Mouse (Mus musculus) left cerebral cortex, postnatal 14 days (tissue): ENCODE measurements around the gene Akap8l. TPM values are rescaled to one million over a fixed set of nuclear protein-coding genes. Genes with fewer than 3 reads are reported as not detected.
A peak's percentile ranks its signal among the peaks of the same experiment; 100 is the strongest.

Source experiments
- DNase-seq, 2 experiments: peaks; one replicate each; pipeline ENCODE4 v3.0.0; 2021 to 2022; ENCODE audit warnings: low spot score in 2 of 2, mixed read lengths in 1 of 2
- intact Hi-C: fragments of 180-260 bp; cut with DNase I; formaldehyde crosslinking; loops from one replicate; pipeline ENCODE4 v1.15.1; 2025
- long read RNA-seq, 2 experiments: library from polyadenylated mRNA; stranded (forward); transcript quantifications; one replicate each; pipeline ENCODE4 v2.0.0; 2021
- total RNA-seq, 2 experiments: library from RNA; stranded (reverse); gene quantifications; 2 replicates each; pipeline ENCODE4 v1.2.3; 2021

Gene Akap8l
- total RNA-seq, result 100 to 1,000 TPM; 164 to 175 TPM
- long read RNA-seq, experiment 1, transcript Akap8l-201 (14 exons, 2,102 nt), result major isoform, 31 of 93 reads
- long read RNA-seq, experiment 1, transcript Akap8l-206 (13 exons, 3,513 nt), result minor isoform, 7 of 93 reads
- long read RNA-seq, experiment 1, partial matches to known transcripts, result 19 of 93 reads
- long read RNA-seq, experiment 1, other reads (novel, unspliced or antisense), result 33 of 93 reads
- long read RNA-seq, experiment 2, full-length matches to known transcripts, result 41 of 110 reads
- long read RNA-seq, experiment 2, partial matches to known transcripts, result 19 of 110 reads
- long read RNA-seq, experiment 2, other reads (novel, unspliced or antisense), result 50 of 110 reads

DNA sequence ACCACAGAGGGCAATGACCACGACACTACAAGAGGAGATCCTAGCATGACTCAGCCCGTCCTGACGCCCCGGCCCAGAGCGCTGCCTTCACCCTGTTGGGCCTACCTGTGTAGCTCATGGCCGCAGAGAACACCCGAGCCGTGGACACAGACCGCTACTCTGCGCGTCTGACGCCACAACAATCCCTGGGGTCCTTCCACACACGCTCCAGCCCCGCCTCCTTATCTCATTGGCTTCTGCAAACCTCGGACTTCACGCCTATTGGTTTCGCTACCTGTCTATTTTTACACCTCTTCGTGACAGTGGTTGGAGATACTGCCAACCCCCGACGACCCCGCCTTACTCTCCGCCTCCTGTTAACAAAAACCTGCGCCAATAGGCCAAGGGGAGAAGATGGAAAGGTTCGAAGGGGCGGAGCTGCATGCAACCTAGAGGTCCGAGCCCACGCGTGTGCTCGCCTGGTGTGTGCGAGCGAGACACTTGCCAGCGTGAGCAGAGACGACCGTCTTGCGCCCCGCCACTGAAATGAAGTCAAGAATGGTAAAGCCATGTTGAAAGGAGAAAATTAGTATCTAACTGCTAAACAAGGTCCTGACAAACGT, at the start of gene Akap8l:
TSS of gene Akap8l (minus strand) at position 226 of the 602 bp plus-strand sequence.
- intact Hi-C loops, result no loop called here
- DNase-seq, result peak; percentile 98 to 99

DNA sequence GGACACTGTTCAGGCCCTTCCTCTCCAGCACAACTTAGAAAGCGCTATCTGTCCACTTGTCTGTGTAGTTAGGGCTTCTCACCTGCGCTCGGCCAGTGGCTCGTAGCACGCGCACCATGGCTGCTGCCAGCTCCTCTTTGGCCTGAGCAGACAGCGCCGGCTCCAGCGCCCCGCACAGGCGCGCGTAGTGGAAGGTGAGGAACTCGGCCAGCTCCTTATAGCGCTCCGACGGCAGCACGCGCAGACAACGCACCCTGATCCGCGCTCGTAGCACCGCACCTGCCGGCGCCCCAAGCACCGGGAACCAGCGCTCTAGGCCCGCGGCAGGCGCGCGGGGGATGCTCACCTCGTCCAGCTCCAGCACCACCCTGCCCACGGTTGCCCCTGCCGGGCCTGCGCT, 45.9 kb upstream of the Akap8l start:
- intact Hi-C loops, result no loop called here

GRCm38 (mm10) chr17:32393944-32394343, 43.5 kb upstream of the Akap8l start:
- DNase-seq, result no peak
- intact Hi-C loops, result no loop called here

More for the DNA sequence above, 45.9 kb upstream of the Akap8l start:
- DNase-seq, result no peak

DNA sequence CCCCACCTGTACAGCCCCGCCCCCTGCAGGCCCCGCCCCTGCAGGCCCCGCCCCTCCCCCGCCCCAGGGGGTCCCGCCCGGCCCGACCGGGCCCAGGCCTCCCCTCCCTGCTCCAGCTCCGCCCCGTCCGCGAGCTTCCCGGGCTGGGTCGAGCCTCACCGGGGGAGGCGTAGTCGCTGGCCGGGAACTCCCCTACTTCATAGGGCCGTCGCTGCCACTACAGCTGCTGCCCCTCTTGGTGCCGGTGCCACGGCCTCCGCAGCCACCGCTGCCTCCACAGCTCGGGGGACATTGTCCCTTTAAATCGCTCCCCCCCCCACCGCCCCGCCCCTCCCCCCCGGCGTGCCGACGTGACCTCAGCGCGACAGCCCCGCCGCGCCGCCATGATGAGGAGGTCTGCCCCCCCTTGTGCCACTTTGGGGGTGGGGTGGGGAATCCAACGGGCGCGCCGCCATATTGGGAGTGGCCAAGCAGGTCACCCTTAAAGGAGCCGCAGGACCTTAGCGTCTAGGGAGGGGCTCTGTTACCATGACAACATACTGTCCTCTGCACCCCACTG, 38.8 kb upstream of the Akap8l start, which contains the start of gene Wiz:
TSS of gene Wiz (minus strand) at position 339 of the 559 bp plus-strand sequence.
- intact Hi-C loops, result loop anchor here (5.0 kb wide), 3 partner anchors 42 to 103 kb away; no protein-coding TSS in a partner anchor

GRCm38 (mm10) chr17:32388370-32389100, 38.1 kb upstream of the Akap8l start:
- intact Hi-C loops, result loop anchor here (5.0 kb wide), 3 partner anchors 41 to 104 kb away; no protein-coding TSS in a partner anchor
- DNase-seq, result no peak

More for the DNA sequence above, 38.8 kb upstream of the Akap8l start, which contains the start of gene Wiz:
- DNase-seq, result peak; percentile 94 to 96

DNA sequence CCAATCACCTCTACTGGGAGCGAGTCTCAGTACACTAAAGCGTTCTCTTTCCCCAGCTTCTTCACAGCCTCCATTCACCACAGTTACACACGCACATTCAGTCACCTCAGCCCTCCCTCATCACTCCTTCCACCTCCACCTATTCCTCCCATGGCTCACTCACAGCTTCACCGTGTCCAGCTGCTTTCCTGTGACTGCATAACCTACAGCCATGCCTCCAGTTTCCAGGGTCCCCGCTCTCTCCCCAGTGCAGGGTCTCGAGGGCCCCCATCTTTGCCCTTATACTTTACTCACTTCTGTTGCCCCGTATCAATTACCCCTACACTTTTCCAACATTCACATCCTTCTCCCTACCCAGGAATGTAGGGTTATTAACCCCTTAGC, 37.6 kb upstream of the Akap8l start:
- intact Hi-C loops, result loop anchor here (5.0 kb wide), 3 partner anchors 41 to 104 kb away; no protein-coding TSS in a partner anchor
- no peak for DNase-seq

- intact Hi-C loops, result loop anchor here (5.0 kb wide), 3 partner anchors 40 to 105 kb away; no protein-coding TSS in a partner anchor
- peak; percentile 47 to 56 for DNase-seq
Measured at GRCm38 (mm10) chr17:32386659-32387432, 36.4 kb upstream of the Akap8l start.

GRCm38 (mm10) chr17:32383661-32384060, 33.3 kb upstream of the Akap8l start:
- no peak for DNase-seq
- intact Hi-C loops, result loop anchor here (2.0 kb wide), 1 partner anchor 19 kb away; no protein-coding TSS in a partner anchor

GRCm38 (mm10) chr17:32382576-32382975, 32.2 kb upstream of the Akap8l start:
- DNase-seq, result no peak
- intact Hi-C loops, result loop anchor here (2.0 kb wide), 1 partner anchor 18 kb away; no protein-coding TSS in a partner anchor

DNA sequence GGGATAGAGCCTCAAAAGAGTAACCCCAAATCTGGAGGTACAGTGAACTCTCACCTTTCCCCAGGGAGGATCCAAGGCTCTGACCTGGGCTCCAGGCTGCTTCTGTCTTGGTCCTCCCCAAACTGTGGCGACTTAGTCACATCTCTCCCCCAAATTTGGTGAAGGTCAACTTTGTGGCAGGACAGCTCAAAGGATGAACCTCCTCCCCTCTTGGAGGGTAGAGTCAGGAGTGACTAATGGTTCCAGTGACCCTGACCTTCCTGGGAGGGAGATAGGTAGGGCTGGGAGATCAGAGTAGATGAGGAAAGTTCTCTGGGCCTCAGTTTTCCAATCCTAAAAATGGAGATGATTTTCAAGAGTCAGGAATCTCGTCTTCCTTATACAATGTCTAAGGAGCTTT, 28.4 kb upstream of the Akap8l start:
- no peak for DNase-seq
- intact Hi-C loops, result no loop called here

GRCm38 (mm10) chr17:32377137-32377536, 26.7 kb upstream of the Akap8l start:
- intact Hi-C loops, result no loop called here

DNA sequence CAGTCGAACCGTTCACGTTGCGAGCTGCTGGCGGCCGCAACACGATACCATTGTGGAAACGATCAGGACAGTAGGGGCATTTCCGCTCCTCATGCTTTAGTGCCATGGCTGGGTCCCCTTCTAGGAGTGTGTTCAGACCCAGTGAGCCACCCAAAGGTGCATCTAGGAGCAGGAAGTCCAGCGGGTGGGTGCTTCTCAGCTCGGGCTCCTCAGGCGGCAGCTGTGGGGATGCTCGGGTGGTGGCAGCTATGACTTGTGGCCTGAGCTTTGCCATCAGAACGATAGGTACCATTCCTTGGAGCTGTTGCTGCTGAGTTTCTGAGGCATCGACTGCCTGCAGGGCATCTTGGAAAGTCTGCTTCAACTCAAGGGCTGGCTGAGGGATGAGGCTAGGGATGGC, 26.1 kb upstream of the Akap8l start:
- intact Hi-C loops, result no loop called here
- DNase-seq, result no peak

More at GRCm38 (mm10) chr17:32377137-32377536, 26.7 kb upstream of the Akap8l start:
- no peak for DNase-seq

GRCm38 (mm10) chr17:32368991-32369578, 18.7 kb upstream of the Akap8l start:
- DNase-seq, result no peak
- intact Hi-C loops, result no loop called here

DNA sequence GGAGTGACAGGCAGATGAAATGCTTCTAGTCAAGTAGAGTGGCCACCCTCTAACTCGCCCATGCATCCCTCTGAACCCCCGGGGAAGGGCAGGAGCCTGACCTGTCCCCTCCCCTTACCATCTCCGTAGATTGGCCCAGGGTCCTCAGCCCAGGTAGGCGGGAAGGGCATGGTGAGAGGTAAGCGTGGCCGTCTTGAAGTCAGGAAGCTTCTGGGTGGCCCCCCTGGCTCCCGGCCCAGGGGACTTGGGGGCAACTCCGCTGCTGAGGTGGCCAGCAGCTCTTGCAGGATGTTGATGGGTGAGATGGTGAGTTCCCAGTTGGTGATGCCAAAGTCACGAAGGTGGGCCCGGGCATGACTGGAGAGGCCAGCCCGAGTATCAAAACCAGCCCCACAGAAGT, 17.3 kb upstream of the Akap8l start:
- no peak for DNase-seq
- intact Hi-C loops, result no loop called here

GRCm38 (mm10) chr17:32365296-32365695, 14.9 kb upstream of the Akap8l start:
- no peak for DNase-seq
- intact Hi-C loops, result loop anchor here (2.0 kb wide), 1 partner anchor 18 kb away; no protein-coding TSS in a partner anchor

- intact Hi-C loops, result loop anchor here (2.0 kb wide), 1 partner anchor 18 kb away; no protein-coding TSS in a partner anchor
- no peak for DNase-seq
Measured at GRCm38 (mm10) chr17:32364850-32365249, 14.4 kb upstream of the Akap8l start.

DNA sequence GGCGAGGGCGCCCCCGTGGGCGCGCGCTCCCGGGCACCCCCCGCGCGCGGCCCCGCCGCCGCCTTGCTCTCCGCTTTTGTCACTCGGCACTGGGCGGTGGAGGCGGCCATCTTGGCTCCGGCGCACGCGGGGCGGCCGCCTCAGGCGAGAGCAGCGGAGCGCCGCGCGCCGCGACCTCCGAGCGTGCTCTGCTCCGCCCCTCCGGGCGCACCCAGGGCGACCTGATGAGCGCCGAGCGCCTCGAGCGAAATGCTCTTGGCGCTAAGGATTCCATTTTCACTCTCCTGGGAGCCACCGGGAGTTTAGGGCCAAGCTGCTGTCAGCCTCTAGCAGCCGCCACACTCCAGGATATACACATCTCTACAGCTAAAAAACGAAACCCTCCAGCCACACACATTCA, 13.9 kb upstream of the Akap8l start:
- DNase-seq, result peak; percentile 91 to 92
- intact Hi-C loops, result loop anchor here (2.0 kb wide), 1 partner anchor 18 kb away; no protein-coding TSS in a partner anchor

DNA sequence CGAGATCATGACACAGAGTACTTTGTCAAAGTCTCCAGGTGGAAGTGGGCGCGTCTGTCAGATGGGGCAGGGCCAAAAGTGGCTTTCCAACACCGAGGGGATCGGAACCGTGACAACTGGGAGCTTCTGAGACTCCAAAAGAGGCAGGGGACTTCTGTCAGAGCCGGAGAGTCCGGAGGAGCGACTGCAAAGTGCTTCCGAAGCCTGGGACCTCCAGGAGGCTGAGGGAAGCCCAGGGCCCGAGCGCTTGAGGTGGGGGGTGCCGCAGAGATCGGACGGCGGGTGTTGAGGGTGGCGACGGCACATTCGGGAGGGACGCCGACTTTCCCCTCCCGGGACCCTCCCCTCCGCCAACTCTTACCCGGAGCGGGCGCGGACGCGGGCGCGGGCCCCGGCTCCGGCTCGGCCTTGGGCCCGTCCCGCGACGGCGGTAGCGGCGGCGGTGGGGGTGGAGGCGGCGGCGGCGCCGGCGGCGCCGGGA, 13.5 kb upstream of the Akap8l start:
- DNase-seq, result no peak
- intact Hi-C loops, result loop anchor here (2.0 kb wide), 1 partner anchor 19 kb away; no protein-coding TSS in a partner anchor
